Mouse (Mus musculus) bone marrow, adult 2 months (tissue): Measurements from ENCODE around the gene Agl.

Experiments
- CTCF ChIP-seq: fragments of 200-500 bp; IDR thresholded peaks from 2 replicates; pipeline ENCODE4 v1.5.1; 2011; ENCODE audit warnings: low read length, control low read depth; ENCODE audit not compliant: control insufficient read depth, insufficient read depth
- POLR2A ChIP-seq: fragments of 200-500 bp; IDR thresholded peaks from 2 replicates; pipeline ENCODE4 v1.6.1; 2011; ENCODE audit warnings: low read depth, mild to moderate bottlenecking, control low read depth, low read length, borderline replicate concordance; ENCODE audit not compliant: control insufficient read depth

DNA sequence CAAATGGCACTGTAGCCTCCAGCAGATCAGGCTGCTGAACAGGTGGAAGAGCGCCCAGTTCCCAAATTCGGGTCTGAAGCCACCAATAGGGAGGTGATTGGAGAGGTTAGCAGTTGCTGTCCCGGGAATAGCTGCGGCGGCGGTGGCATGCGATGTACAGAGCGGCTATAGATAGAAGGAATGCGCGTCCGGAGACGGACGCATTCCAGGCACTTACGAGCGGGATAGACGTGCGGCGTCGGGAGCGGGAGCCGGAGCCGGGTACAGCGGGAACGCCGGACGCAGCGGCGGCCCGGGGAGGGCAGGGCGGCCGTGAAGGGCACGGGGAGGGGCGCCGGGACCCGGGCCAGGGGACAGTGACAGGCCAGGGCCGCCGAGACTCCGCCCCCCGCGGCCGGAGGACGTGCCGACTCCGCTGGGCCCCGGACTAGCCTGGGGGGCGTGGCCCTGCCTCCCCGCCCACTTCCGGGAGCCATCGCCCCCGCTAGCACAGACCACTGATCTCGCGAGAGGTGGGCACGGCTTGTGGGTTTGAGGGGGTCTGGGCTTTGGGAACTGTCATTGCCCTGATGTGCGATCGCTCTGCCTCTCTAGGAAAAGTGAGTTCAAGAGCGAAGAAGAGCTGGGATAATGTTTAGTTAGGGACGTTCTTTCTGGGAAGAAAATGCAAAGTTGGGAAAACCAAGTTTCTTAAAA lies at the start of gene Agl:
- peak; percentile 81 for TF ChIP-seq POLR2A
- TF ChIP-seq CTCF: no peak
